Mouse (Mus musculus) forebrain, embryonic 12.5 days (tissue): ENCODE results near the gene Rasl12. TPM values are rescaled to one million over a fixed set of nuclear protein-coding genes. Genes with fewer than 3 reads are reported as not detected.

Source experiments
- ATAC-seq: fragments of 200-750 bp; cut with Nextera tagmentation; 2 replicates; pipeline ENCODE4 v1.8.0; 2017; ENCODE audit warnings: moderate TSS enrichment; ENCODE audit not compliant: low FRiP score
- H3K27ac ChIP-seq: fragments of 300-500 bp; sonication (generic); 2 replicates; pipeline ENCODE4 v1.5.1; 2016; ENCODE audit warnings: mild to moderate bottlenecking
- H3K27me3 ChIP-seq: fragments of 300-500 bp; sonication (generic); 2 replicates; pipeline ENCODE4 v1.6.1; 2016; ENCODE audit warnings: mild to moderate bottlenecking
- H3K36me3 ChIP-seq: fragments of 300-500 bp; sonication (generic); replicated peaks from 2 replicates; pipeline ENCODE4 v1.6.1; 2016; ENCODE audit warnings: mild to moderate bottlenecking
- H3K4me1 ChIP-seq: fragments of 300-500 bp; sonication (generic); 2 replicates; pipeline ENCODE4 v1.6.1; 2016
- H3K4me2 ChIP-seq: fragments of 300-500 bp; sonication (generic); 2 replicates; pipeline ENCODE4 v1.6.1; 2016; ENCODE audit warnings: mild to moderate bottlenecking, moderate library complexity
- H3K4me3 ChIP-seq: fragments of 300-500 bp; sonication (generic); replicated peaks from 2 replicates; pipeline ENCODE4 v1.5.1; 2016; ENCODE audit warnings: mild to moderate bottlenecking
- H3K9ac ChIP-seq: fragments of 300-500 bp; sonication (generic); 2 replicates; pipeline ENCODE4 v1.6.1; 2016; ENCODE audit warnings: mild to moderate bottlenecking
- H3K9me3 ChIP-seq: fragments of 300-500 bp; sonication (generic); 2 replicates; pipeline ENCODE4 v1.6.1; 2016
- WGBS: fragments of 180-500 bp; shearing (Covaris S2); methylation state at CpG from one replicate; pipeline ENCODE4 v1.1.7; 2016; 5-methylcytosine and 5-hydroxymethylcytosine counted together
- polyA plus RNA-seq: library from polyadenylated mRNA; unstranded; fragments of >200 nt; fragmentation: Nextera tagmentation; extraction: Ambion mirVana; gene quantifications from 2 replicates; pipeline ENCODE4 v1.2.1, GENCODE M21; 2016

Gene Rasl12
- polyA plus RNA-seq, 1 experiment from 2014 or later, result 7.2 TPM

- H3K9ac ChIP-seq, result no peak overlapping the region
- H3K4me2 ChIP-seq, result no peak overlapping the region
- H3K27ac ChIP-seq, result no peak overlapping the region
- WGBS, result 77% methylated on average over 15 of the region's 15 CpGs
- no peaks in the 10 kb centered on the region; the same call in 1 of the 2 replicates for H3K4me1 ChIP-seq
- no peaks in the 10 kb centered on the region for H3K36me3 ChIP-seq
- H3K4me3 ChIP-seq, result no peak overlapping the region
- no peaks in the 10 kb centered on the region for H3K9me3 ChIP-seq
- ATAC-seq, result no peak
- H3K27me3 ChIP-seq, result no peaks in the 10 kb centered on the region
Measured at GRCm38 (mm10) chr9:65404331-65405183, 6.3 kb downstream of the Rasl12 start.

DNA sequence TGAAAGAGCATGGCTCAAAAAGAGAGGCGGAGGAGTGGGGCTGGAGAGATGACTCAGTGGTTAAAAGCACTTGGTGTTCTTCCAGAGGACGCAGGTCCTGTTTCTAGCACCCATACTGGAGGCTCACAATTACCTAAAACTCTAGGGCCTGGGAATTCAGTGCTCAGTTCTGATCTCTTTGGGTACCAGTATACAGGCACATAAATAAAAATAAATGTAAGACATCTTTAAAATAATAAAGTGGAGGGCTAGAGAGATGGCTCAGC is 6.8 kb downstream of the Rasl12 start:
- WGBS, result 84% methylated on average over 2 of the region's 2 CpGs
- no peak for ATAC-seq

DNA sequence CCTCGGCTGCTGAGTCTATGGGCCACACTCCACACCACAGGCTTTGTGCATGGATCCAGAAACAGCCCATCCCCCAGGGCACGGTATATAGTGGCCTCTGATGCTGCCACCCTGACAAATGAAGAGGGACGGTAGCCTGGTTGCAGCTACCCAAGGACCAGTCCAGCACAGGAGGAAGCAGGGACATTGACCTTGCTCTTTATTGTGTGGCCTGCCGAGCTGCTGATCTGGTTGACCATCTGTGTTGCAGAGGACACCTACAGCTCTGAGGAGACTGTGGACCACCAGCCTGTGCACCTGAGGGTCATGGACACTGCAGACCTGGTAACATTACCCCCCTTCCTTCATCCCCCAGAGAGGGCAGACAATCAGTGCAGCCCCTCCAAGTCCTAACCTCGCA is 9.0 kb downstream of the Rasl12 start:
- H3K9me3 ChIP-seq, result no peaks in the 10 kb centered on the region
- no peak overlapping the region for H3K4me3 ChIP-seq
- no peak overlapping the region for H3K4me2 ChIP-seq
- 86% methylated on average over 5 of the region's 5 CpGs for WGBS
- H3K27me3 ChIP-seq, result no peaks in the 10 kb centered on the region
- no peaks in the 10 kb centered on the region for H3K36me3 ChIP-seq
- no peaks in the 10 kb centered on the region; the same call in 1 of the 2 replicates for H3K4me1 ChIP-seq
- no peak for ATAC-seq
- H3K9ac ChIP-seq, result no peak overlapping the region
- H3K27ac ChIP-seq, result no peak overlapping the region

More for the DNA sequence above, 6.8 kb downstream of the Rasl12 start:
- Histone ChIP-seq H3K27me3 (no peaks in the 10 kb centered on the region), H3K27ac (no peak overlapping the region), H3K36me3 (no peaks in the 10 kb centered on the region), H3K4me1 (no peaks in the 10 kb centered on the region; the same call in 1 of the 2 replicates), H3K4me3 (no peak overlapping the region), H3K4me2 (no peak overlapping the region), H3K9me3 (no peaks in the 10 kb centered on the region), H3K9ac (no peak overlapping the region)

GRCm38 (mm10) chr9:65407861-65408260 is 9.6 kb downstream of the Rasl12 start:
- Histone ChIP-seq H3K4me3 (no peak overlapping the region), H3K9ac (no peak overlapping the region), H3K27me3 (no peaks in the 10 kb centered on the region), H3K27ac (no peak overlapping the region), H3K9me3 (no peaks in the 10 kb centered on the region), H3K4me2 (no peak overlapping the region), H3K36me3 (no peaks in the 10 kb centered on the region), H3K4me1 (no peaks in the 10 kb centered on the region; the same call in 1 of the 2 replicates)
- no peak for ATAC-seq
- 75% methylated on average over 3 of the region's 3 CpGs for WGBS

GRCm38 (mm10) chr9:65408871-65409295 is 10.6 kb downstream of the Rasl12 start:
- no peaks in the 10 kb centered on the region for H3K36me3 ChIP-seq
- WGBS, result 79% methylated on average over 5 of the region's 5 CpGs
- H3K4me1 ChIP-seq, result no peaks in the 10 kb centered on the region; the same call in 1 of the 2 replicates
- no peaks in the 10 kb centered on the region for H3K27me3 ChIP-seq
- H3K27ac ChIP-seq, result no peak overlapping the region
- ATAC-seq, result no peak
- H3K4me3 ChIP-seq, result no peak overlapping the region
- no peak overlapping the region for H3K4me2 ChIP-seq
- no peaks in the 10 kb centered on the region for H3K9me3 ChIP-seq
- no peak overlapping the region for H3K9ac ChIP-seq

DNA sequence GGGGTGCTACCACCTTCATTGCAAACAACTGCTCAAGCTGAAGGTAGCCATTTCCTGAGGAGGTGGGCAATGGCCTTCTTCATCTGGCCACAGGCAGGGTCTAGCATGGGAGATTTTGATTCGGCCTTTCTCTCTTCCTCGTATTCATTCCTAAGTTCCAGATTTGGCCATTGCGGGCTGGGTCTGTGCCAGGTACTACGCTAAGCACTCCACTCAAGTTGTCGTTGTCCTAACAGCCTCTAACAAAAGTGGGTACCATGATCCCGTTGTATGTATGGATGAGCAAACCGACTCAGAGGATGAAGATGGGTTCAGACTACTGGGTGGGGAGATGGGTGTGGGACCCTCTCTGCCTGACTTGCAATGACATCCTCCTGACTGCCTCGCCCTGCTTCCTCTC is 12.1 kb downstream of the Rasl12 start:
- Histone ChIP-seq H3K27ac (no peak overlapping the region), H3K4me3 (no peak overlapping the region), H3K9ac (no peak overlapping the region), H3K36me3 (no peaks in the 10 kb centered on the region), H3K9me3 (no peaks in the 10 kb centered on the region), H3K4me2 (no peak overlapping the region), H3K4me1 (no peaks in the 10 kb centered on the region), H3K27me3 (no peaks in the 10 kb centered on the region)
- WGBS, result 93% methylated on average over 8 of the region's 8 CpGs
- ATAC-seq, result no peak

- 83% methylated on average over 3 of the region's 3 CpGs for WGBS
- H3K4me1 ChIP-seq, result no peaks in the 10 kb centered on the region
- no peak overlapping the region for H3K4me2 ChIP-seq
- H3K9me3 ChIP-seq, result no peaks in the 10 kb centered on the region
- H3K27ac ChIP-seq, result no peak overlapping the region
- ATAC-seq, result no peak
- H3K36me3 ChIP-seq, result no peaks in the 10 kb centered on the region
- no peaks in the 10 kb centered on the region for H3K27me3 ChIP-seq
- no peak overlapping the region for H3K4me3 ChIP-seq
- no peak overlapping the region for H3K9ac ChIP-seq
Measured at GRCm38 (mm10) chr9:65411326-65411725, 13.0 kb downstream of the Rasl12 start.

DNA sequence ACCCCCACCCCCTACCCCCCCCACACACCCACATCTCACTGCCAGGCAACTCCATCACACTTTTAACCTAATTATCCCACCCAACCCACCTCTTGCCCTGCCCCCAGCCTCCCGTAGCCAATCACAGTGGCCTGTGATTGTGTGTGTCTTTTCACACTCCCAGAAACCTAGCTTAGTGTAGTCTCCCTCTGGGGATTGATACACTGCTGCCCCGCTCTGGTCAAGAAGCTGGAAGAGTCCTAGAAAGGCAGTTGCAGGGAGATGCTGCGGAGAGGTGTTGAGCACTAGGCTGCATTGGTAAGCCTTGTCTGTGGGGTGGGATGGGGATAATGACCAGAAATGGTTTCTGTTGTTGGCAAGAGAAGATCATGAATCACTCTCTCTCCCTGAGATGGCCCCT is 19.4 kb downstream of the Rasl12 start:
- no peaks in the 10 kb centered on the region for H3K4me1 ChIP-seq
- H3K4me2 ChIP-seq, result no peak overlapping the region
- 36% methylated on average over 3 of the region's 3 CpGs for WGBS
- no peak overlapping the region for H3K4me3 ChIP-seq
- no peak overlapping the region for H3K27ac ChIP-seq
- H3K36me3 ChIP-seq, result no peaks in the 10 kb centered on the region
- H3K27me3 ChIP-seq, result no peaks in the 10 kb centered on the region
- H3K9me3 ChIP-seq, result no peaks in the 10 kb centered on the region
- no peak for ATAC-seq
- no peak overlapping the region for H3K9ac ChIP-seq

DNA sequence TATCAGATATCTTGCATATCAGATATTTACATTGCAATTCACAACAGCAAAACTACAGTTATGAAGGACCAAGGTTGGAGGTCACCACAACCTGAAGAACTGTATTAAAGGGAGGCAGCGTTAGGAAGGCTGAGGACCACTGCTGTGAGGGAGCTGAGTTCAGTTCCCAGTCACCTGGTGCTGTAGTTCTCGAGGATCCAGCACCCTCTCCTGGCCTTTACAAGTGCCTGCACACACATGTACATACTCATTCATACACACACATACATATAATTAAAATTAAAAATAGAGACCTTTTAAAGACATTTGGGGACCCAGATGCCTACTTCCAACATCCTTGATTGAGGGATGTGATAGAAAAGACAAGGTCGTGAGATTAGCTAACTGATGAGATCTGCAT is 21.3 kb downstream of the Rasl12 start:
- Histone ChIP-seq H3K4me3 (no peak overlapping the region), H3K27ac (no peak overlapping the region), H3K9ac (no peak overlapping the region), H3K9me3 (no peaks in the 10 kb centered on the region), H3K4me1 (no peaks in the 10 kb centered on the region), H3K27me3 (no peaks in the 10 kb centered on the region), H3K36me3 (no peaks in the 10 kb centered on the region), H3K4me2 (no peak overlapping the region)
- no peak for ATAC-seq
- WGBS, result 80% methylated on average over 3 of the region's 3 CpGs

GRCm38 (mm10) chr9:65422760-65423501 is 24.6 kb downstream of the Rasl12 start, which contains the start of gene Slc51b:
Gene Slc51b (minus strand): TSS chr9:65422955.
- Histone ChIP-seq H3K4me2 (no peak within 1 kb of the TSS), H3K4me1 (no peaks in the 10 kb centered on the region), H3K27ac (no peak within 1 kb of the TSS), H3K4me3 (no peak within 1 kb of the TSS), H3K9ac (no peak within 1 kb of the TSS), H3K36me3 (no peaks in the 10 kb centered on the region), H3K27me3 (no peaks in the 10 kb centered on the region), H3K9me3 (no peaks in the 10 kb centered on the region)
- WGBS, result 85% methylated on average over 11 of the region's 11 CpGs
- ATAC-seq, result no peak

- 52% methylated on average over 3 of the region's 3 CpGs for WGBS
- Histone ChIP-seq H3K27me3 (no peaks in the 10 kb centered on the region), H3K4me1 (no peaks in the 10 kb centered on the region), H3K9ac (no peak overlapping the region), H3K4me3 (no peak overlapping the region), H3K4me2 (no peak overlapping the region), H3K36me3 (no peaks in the 10 kb centered on the region), H3K27ac (no peak overlapping the region), H3K9me3 (no peaks in the 10 kb centered on the region)
- no peak for ATAC-seq
Measured at GRCm38 (mm10) chr9:65424393-65424792, 26.1 kb downstream of the Rasl12 start.

DNA sequence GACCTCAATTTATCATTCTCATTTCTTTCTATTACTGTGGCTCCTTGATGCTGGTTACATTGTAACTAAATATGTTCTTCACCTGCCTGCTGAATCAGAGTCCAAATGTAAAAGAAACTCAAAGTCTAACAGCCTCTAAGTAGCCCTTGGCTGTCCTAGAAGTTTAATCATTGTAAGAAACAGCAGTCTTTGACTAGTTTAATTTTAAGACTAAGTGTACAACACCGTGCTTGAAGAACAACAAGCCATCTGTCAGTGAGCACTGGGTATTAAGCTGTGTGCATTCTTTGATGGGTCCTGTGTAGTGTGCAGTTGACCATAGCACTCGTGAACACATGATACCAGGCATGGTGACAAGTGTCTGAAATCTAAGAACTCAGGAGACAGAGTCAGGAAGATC is 29.2 kb downstream of the Rasl12 start:
- Histone ChIP-seq H3K27ac (no peak overlapping the region), H3K9me3 (no peaks in the 10 kb centered on the region), H3K4me1 (no peaks in the 10 kb centered on the region), H3K27me3 (no peaks in the 10 kb centered on the region), H3K4me2 (no peak overlapping the region), H3K4me3 (no peak overlapping the region), H3K9ac (no peak overlapping the region), H3K36me3 (no peaks in the 10 kb centered on the region)
- 77% methylated on average over 2 of the region's 2 CpGs for WGBS
- no peak for ATAC-seq

GRCm38 (mm10) chr9:65428003-65428402 is 29.7 kb downstream of the Rasl12 start:
- WGBS, result 83% methylated on average over 5 of the region's 5 CpGs
- no peaks in the 10 kb centered on the region for H3K27me3 ChIP-seq
- no peak for ATAC-seq

More at GRCm38 (mm10) chr9:65428003-65428402, 29.7 kb downstream of the Rasl12 start:
- Histone ChIP-seq H3K9me3 (no peaks in the 10 kb centered on the region), H3K27ac (no peak overlapping the region), H3K36me3 (no peaks in the 10 kb centered on the region), H3K4me2 (no peak overlapping the region), H3K9ac (no peak overlapping the region), H3K4me3 (no peak overlapping the region), H3K4me1 (no peaks in the 10 kb centered on the region)
